Mouse (Mus musculus): ENCODE measurements around the gene Mad1l1.
A peak's percentile ranks its signal among the peaks of the same experiment; 100 is the strongest.

Mad1l1 gene

GRCm38 (mm10) chr5:140221016-140221650 lies 100.2 kb downstream of the Mad1l1 start:
- no peak for DNase-seq (ENCODE audit: low read depth in 2 of 2, low spot score in 2 of 2)

- peak in 1 of 2 experiments; percentile 5 for DNase-seq (ENCODE audit: low read depth in 2 of 2, low spot score in 2 of 2)
Measured at GRCm38 (mm10) chr5:140219252-140219651, 102.1 kb downstream of the Mad1l1 start.

GRCm38 (mm10) chr5:140217900-140218299 lies 103.5 kb downstream of the Mad1l1 start:
- DNase-seq (ENCODE audit: low read depth in 2 of 2, low spot score in 2 of 2): no peak

GRCm38 (mm10) chr5:140217083-140217482 lies 104.3 kb downstream of the Mad1l1 start:
- DNase-seq (ENCODE audit: low read depth in 2 of 2, low spot score in 2 of 2): no peak

GRCm38 (mm10) chr5:140215471-140216087 lies 105.8 kb downstream of the Mad1l1 start:
- DNase-seq (ENCODE audit: low read depth in 2 of 2, low spot score in 2 of 2): peak; percentile 20 to 47

GRCm38 (mm10) chr5:140213001-140213400 lies 108.4 kb downstream of the Mad1l1 start:
- no peak for DNase-seq (ENCODE audit: low read depth in 2 of 2, low spot score in 2 of 2)

- peak in 1 of 2 experiments; percentile 4 for DNase-seq (ENCODE audit: low read depth in 2 of 2, low spot score in 2 of 2)
Measured at GRCm38 (mm10) chr5:140210417-140211184, 110.8 kb downstream of the Mad1l1 start.

- DNase-seq (ENCODE audit: low read depth in 2 of 2, low spot score in 2 of 2): peak; percentile 41 to 63
Measured at GRCm38 (mm10) chr5:140208743-140209409, 112.5 kb downstream of the Mad1l1 start.

- DNase-seq (ENCODE audit: low read depth in 2 of 2, low spot score in 2 of 2): no peak
Measured at GRCm38 (mm10) chr5:140206726-140207703, 114.3 kb downstream of the Mad1l1 start.

- no peak for DNase-seq (ENCODE audit: low read depth in 2 of 2, low spot score in 2 of 2)
Measured at GRCm38 (mm10) chr5:140205991-140206390, 115.4 kb downstream of the Mad1l1 start.

GRCm38 (mm10) chr5:140204465-140204864 lies 116.9 kb downstream of the Mad1l1 start:
- DNase-seq (ENCODE audit: low read depth in 2 of 2, low spot score in 2 of 2): no peak

- DNase-seq (ENCODE audit: low read depth in 2 of 2, low spot score in 2 of 2): no peak
Measured at GRCm38 (mm10) chr5:140204037-140204436, 117.3 kb downstream of the Mad1l1 start.

- DNase-seq (ENCODE audit: low read depth in 2 of 2, low spot score in 2 of 2): no peak
Measured at GRCm38 (mm10) chr5:140202451-140202850, 118.9 kb downstream of the Mad1l1 start.

- no peak for DNase-seq (ENCODE audit: low read depth in 2 of 2, low spot score in 2 of 2)
Measured at GRCm38 (mm10) chr5:140201566-140201965, 119.8 kb downstream of the Mad1l1 start.

GRCm38 (mm10) chr5:140201109-140201508 lies 120.2 kb downstream of the Mad1l1 start:
- DNase-seq (ENCODE audit: low read depth in 2 of 2, low spot score in 2 of 2): no peak

GRCm38 (mm10) chr5:140197705-140198104 lies 123.6 kb downstream of the Mad1l1 start:
- DNase-seq (ENCODE audit: low read depth in 2 of 2, low spot score in 2 of 2): peak; percentile 68 to 79

GRCm38 (mm10) chr5:140196446-140196845 lies 124.9 kb downstream of the Mad1l1 start:
- DNase-seq (ENCODE audit: low read depth in 2 of 2, low spot score in 2 of 2): no peak

- no peak for DNase-seq (ENCODE audit: low read depth in 2 of 2, low spot score in 2 of 2)
Measured at GRCm38 (mm10) chr5:140194173-140194572, 127.2 kb downstream of the Mad1l1 start.

GRCm38 (mm10) chr5:140191539-140191938 lies 129.8 kb downstream of the Mad1l1 start:
- DNase-seq (ENCODE audit: low read depth in 2 of 2, low spot score in 2 of 2): no peak

GRCm38 (mm10) chr5:140186351-140186750 lies 135.0 kb downstream of the Mad1l1 start:
- no peak for DNase-seq (ENCODE audit: low read depth in 2 of 2, low spot score in 2 of 2)
